Mouse (Mus musculus) ES-E14 (cell line): Measurements from ENCODE around the gene Ankmy1. TPM values are rescaled to one million over a fixed set of nuclear protein-coding genes. Genes with fewer than 3 reads are reported as not detected.

Experiments
- DNase-seq: peaks from one replicate; pipeline ENCODE4 v3.0.0-alpha.2; 2013; ENCODE audit warnings: low read depth, low spot score
- H3K27ac ChIP-seq: 2 replicates; pipeline ENCODE4 v1.5.1; 2012; ENCODE audit warnings: low read depth, mild to moderate bottlenecking, low read length, moderate library complexity, mixed read lengths; ENCODE audit not compliant: poor library complexity, insufficient read depth, severe bottlenecking
- H3K36me3 ChIP-seq: 2 replicates; pipeline ENCODE4 v1.6.1; 2012; ENCODE audit warnings: mild to moderate bottlenecking, low read length, moderate library complexity, mixed read lengths; ENCODE audit not compliant: control insufficient read depth, poor library complexity, insufficient read depth, severe bottlenecking
- H3K4me1 ChIP-seq, 2 experiments: fragments of 150-350 bp in 1 of 2; sonication (generic) in 1 of 2; 2 replicates each; pipeline ENCODE4 v1.6.1; 2012; ENCODE audit warnings: low read length in 2 of 2, mild to moderate bottlenecking in 1 of 2, mixed read lengths in 1 of 2; ENCODE audit not compliant: control insufficient read depth in 2 of 2, insufficient read depth in 2 of 2, poor library complexity in 1 of 2
- H3K4me3 ChIP-seq, 2 experiments: fragments of 150-350 bp in 1 of 2; sonication (generic) in 1 of 2; 2 replicates each; pipeline ENCODE4 v1.5.1; 2012; ENCODE audit warnings: low read length in 2 of 2, low read depth in 1 of 2, mild to moderate bottlenecking in 1 of 2, mixed read lengths in 1 of 2; ENCODE audit not compliant: insufficient read depth in 1 of 2, poor library complexity in 1 of 2, severe bottlenecking in 1 of 2
- H3K9ac ChIP-seq: 2 replicates; pipeline ENCODE4 v1.6.1; 2012; ENCODE audit warnings: low read depth, mild to moderate bottlenecking, low read length, mixed read lengths; ENCODE audit not compliant: poor library complexity, insufficient read depth, severe bottlenecking
- H3K9me3 ChIP-seq: fragments of 150-350 bp; sonication (generic); 2 replicates; pipeline ENCODE4 v1.6.1; 2012; ENCODE audit warnings: low read depth, mild to moderate bottlenecking, low read length; ENCODE audit not compliant: control insufficient read depth, insufficient read depth
- CHD2 ChIP-seq: IDR thresholded peaks from 2 replicates; pipeline ENCODE4 v1.6.1; 2014; ENCODE audit warnings: mild to moderate bottlenecking, low read depth, low read length, inconsistent platforms
- HCFC1 ChIP-seq: IDR thresholded peaks from 2 replicates; pipeline ENCODE4 v1.6.1; 2012; ENCODE audit warnings: low read length, inconsistent platforms, borderline replicate concordance; ENCODE audit not compliant: insufficient read depth
- MAFK ChIP-seq: IDR thresholded peaks from 2 replicates; pipeline ENCODE4 v1.6.1; 2014; ENCODE audit warnings: mild to moderate bottlenecking, low read depth, low read length, inconsistent platforms; ENCODE audit not compliant: insufficient read depth
- ZC3H11A ChIP-seq: IDR thresholded peaks from 2 replicates; pipeline ENCODE4 v1.6.1; 2012; ENCODE audit warnings: low read depth, mild to moderate bottlenecking, inconsistent platforms, low read length, borderline replicate concordance
- ZNF384 ChIP-seq: IDR thresholded peaks from 2 replicates; pipeline ENCODE4 v1.6.1; 2012; ENCODE audit warnings: low read depth, low read length, inconsistent platforms
- in situ Hi-C, 2 experiments: fragments of 600-800 bp; cut with MboI; formaldehyde crosslinking; loops; one replicate each; pipeline ENCODE4 v1.15.1; 2025; ENCODE audit warnings: low sequenced_read_pairs in 2 of 2, inconsistent platforms in 1 of 2; ENCODE audit not compliant: unreplicated experiment in 2 of 2
- total RNA-seq: library from RNA; depleted of rRNA; stranded (reverse); fragments of 300-350 nt; gene quantifications from 2 replicates; pipeline ENCODE4 v1.2.3, GENCODE M21; 2012

Ankmy1 gene
- total RNA-seq, 1 experiment, result 0.71 TPM

DNA sequence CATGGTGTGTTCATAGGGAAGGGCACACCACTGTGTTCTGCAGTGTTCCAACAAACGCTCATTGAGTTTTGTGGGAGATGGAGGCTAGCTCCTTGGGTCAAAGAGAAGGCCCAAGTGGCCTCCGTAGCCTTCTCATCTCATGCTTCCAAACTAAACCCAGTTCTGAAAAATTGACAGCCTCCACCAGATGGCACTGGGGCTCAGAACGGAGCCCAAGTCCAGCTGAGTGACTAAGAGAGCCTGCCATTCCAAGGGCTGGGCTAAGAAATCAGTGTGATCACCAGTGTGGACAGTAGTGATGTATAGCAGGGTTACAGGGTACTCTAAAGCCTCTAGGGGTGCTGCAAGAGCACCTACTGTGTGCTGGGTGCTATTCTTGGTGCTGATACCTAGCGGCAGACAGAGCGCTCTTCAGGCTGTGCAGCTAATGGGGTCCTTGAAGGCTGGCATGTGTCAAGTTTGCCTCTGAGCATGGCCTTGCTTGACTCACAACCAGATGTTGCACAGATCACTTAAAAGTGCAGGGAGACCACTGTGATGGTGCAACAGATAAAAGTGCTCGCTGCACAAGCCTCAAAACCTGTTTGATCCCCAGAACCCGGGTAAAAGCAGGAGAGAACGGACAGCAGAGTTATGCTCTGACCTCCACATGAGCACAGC is 62.3 kb downstream of the Ankmy1 start:
- TF ChIP-seq ZNF384 (no peak), HCFC1 (no peak), MAFK (no peak), CHD2 (no peak)
- H3K36me3 ChIP-seq, result no peaks in the 10 kb centered on the region; the same call in 1 of the 2 replicates

GRCm38 (mm10) chr1:92839211-92839610 is 63.5 kb downstream of the Ankmy1 start:
- in situ Hi-C loops, result no loop called here
- H3K36me3 ChIP-seq, result peaks cover 2% of the 10 kb centered on the region; the same call in 1 of the 2 replicates
- TF ChIP-seq HCFC1, result no peak
- no peak for TF ChIP-seq ZC3H11A
- TF ChIP-seq CHD2, result no peak
- no peak for TF ChIP-seq ZNF384
- TF ChIP-seq MAFK, result no peak
- H3K4me1 ChIP-seq, result peaks cover 0 to 3% of the 10 kb centered on the region in 2 experiments; a peak in 1 of 4 replicates
- no peaks in the 10 kb centered on the region for H3K9me3 ChIP-seq
- no peak for DNase-seq
- H3K9ac ChIP-seq, result no peak overlapping the region
- no peak overlapping the region for H3K4me3 ChIP-seq
- no peak overlapping the region for H3K27ac ChIP-seq

More for the DNA sequence above, 62.3 kb downstream of the Ankmy1 start:
- in situ Hi-C loops, result no loop called here
- DNase-seq, result no peak
- Histone ChIP-seq H3K9ac (no peak overlapping the region), H3K4me3 (no peak overlapping the region), H3K4me1 (peaks cover 0 to 3% of the 10 kb centered on the region in 2 experiments; a peak in 1 of 4 replicates), H3K27ac (no peak overlapping the region), H3K9me3 (no peaks in the 10 kb centered on the region)

- DNase-seq, result no peak
- peaks cover 2% of the 10 kb centered on the region; the same call in 1 of the 2 replicates for H3K36me3 ChIP-seq
- in situ Hi-C loops, result no loop called here
- H3K9me3 ChIP-seq, result no peaks in the 10 kb centered on the region
- H3K9ac ChIP-seq, result no peak overlapping the region
- TF ChIP-seq ZC3H11A, result no peak
- TF ChIP-seq CHD2, result no peak
- TF ChIP-seq HCFC1, result no peak
- no peak for TF ChIP-seq ZNF384
- no peak for TF ChIP-seq MAFK
- H3K4me1 ChIP-seq, result peaks cover 0 to 3% of the 10 kb centered on the region in 2 experiments; a peak in 1 of 4 replicates
- H3K27ac ChIP-seq, result no peak overlapping the region
- H3K4me3 ChIP-seq, result no peak overlapping the region
These were observed 64.5 kb downstream of the Ankmy1 start for GRCm38 (mm10) chr1:92837931-92838833.

- in situ Hi-C loops, result no loop called here
These were observed 68.6 kb downstream of the Ankmy1 start for GRCm38 (mm10) chr1:92833987-92834706.

More at GRCm38 (mm10) chr1:92833987-92834706, 68.6 kb downstream of the Ankmy1 start:
- DNase-seq, result peak; percentile 56
- no peak overlapping the region for H3K27ac ChIP-seq
- peak; percentile 88 for TF ChIP-seq ZC3H11A
- TF ChIP-seq MAFK, result no peak
- no peak overlapping the region for H3K4me3 ChIP-seq
- peaks cover 0 to 3% of the 10 kb centered on the region in 2 experiments; a peak in 1 of 4 replicates for H3K4me1 ChIP-seq
- no peaks in the 10 kb centered on the region for H3K9me3 ChIP-seq
- no peak overlapping the region for H3K9ac ChIP-seq
- H3K36me3 ChIP-seq, result peaks cover 2% of the 10 kb centered on the region; the same call in 1 of the 2 replicates
